Mouse (Mus musculus) spleen, adult 12 weeks (tissue): ENCODE results near the gene Phlpp1.

Source experiments
- DNase-seq: peaks from one replicate; pipeline ENCODE4 v3.0.0; 2022; ENCODE audit warnings: low spot score

Phlpp1 gene

DNA sequence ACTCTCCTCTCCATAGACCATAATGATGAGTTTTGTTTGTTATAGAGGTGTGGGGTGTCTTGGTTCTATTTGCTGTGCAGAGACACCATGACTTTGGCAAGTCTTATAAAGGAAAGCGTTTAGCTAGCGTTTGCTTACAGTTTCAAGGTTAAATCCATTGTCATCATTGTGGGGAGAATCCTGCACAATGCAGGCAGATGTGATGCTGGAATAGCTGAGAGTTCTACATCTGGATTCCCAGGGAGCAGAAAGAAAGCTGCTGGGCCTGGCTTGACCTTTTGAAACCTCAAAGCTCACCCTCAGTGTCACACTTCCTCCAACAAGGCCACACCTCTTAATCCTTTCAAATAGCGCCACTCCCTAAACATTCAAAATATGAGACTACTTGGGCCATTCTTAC lies 7.4 kb upstream of the Phlpp1 start:
- no peak for DNase-seq

DNA sequence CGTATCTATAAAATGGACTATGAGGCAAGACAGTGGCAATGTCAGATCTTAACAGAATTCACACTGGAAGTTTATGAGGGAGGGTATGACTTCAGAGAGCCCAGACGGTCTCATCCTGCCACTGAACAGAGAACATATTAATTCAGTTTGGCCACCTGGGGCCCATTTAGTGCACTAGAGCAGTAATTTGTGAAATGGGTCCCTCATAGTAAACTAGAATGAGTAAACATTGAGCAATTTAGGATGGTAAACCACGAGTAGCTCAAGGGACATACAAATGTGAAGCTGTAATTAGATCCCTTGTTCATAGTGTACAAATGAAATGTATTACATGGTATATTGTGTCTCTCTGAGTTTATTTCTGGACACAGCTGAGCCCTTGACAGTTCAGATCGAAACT lies 3.6 kb upstream of the Phlpp1 start:
- no peak for DNase-seq

DNA sequence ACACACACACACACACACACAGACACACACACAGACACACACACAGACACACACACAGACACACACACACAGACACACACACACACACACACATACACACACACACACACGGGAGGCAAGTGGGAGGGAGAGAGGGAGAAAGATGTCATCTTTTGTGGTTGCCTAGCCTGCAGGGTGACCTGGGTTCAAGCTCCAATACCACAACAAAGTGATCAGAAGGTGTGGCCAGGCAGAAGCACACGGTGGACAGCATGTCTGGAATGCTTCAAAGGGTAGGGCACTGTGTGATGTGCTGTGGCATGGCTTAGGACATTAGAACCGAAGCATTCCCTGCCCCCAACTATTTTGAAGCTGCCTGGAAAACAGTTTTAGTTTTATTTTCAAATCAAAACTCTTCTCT lies 2.8 kb upstream of the Phlpp1 start:
- no peak for DNase-seq

DNA sequence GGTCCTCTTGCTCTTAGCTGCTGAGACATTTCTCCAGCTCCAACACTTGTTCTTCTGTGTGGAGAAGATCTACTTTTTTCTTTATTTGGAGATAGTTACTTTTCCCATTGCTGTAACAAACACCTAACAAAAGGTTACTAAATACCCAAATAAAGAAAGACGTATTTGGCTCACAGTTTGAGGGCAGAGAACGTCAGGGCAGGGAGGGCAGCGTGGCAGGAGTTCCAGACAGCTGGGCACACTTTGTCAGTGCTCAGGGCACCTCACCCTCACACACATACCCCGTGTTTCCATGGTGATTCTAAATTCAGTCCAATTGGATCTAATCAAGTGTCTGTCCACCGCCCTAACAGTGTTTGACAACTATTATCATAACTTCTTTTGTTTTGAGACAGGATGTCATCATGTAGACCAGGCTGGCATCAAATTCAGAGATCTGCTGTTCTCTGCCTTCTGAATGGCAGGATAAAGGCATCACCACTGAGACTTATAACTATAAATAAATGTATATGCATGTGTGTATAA lies 1.7 kb upstream of the Phlpp1 start:
- no peak for DNase-seq

DNA sequence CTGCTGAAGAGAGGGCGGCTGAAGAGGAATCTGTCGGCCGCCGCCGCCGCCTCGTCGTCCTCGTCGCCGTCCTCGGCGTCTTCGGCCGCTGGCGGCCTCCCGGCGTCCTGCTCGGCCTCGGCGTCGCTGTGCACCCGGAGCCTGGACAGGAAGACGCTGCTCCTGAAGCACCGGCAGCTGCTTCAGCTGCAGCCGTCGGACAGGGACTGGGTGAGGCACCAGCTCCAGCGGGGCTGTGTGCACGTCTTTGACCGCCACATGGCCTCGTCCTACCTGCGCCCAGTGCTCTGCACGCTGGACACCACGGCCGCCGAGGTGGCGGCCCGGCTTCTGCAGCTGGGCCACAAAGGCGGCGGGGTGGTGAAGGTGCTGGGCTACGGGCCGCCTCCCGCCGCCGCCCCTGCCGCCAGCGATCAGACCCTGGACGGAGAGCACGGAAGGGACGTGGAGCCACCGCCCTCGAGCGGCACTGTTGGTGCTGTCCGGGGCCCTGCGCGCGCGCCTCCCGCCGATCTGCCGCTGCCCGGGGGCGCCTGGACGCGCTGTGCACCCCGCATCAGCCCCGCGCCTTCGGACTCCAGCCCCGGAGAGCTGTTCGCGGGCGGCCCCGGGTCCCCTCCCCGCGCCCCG lies 864 bp downstream of the Phlpp1 start:
- DNase-seq, result peak; percentile 35

DNA sequence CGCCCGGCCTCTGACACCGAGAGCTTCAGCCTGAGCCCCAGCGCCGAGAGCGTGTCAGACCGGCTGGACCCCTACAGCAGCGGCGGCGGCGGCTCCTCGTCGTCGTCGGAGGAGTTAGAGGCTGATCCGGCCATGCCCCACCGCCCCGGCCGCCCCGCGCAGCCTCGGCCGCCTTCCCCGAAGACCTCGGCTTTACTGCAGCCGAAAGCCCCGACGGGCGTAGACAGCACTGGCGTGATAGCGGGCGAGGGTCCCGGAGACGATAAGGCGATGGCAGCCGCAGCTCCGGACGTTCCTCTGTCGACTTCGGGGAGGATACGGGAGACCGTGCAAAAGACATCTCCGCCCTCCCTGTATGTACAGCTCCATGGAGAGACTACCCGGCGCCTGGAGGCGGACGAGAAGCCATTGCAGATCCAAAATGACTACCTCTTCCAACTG lies 1.4 kb downstream of the Phlpp1 start:
- no peak for DNase-seq

DNA sequence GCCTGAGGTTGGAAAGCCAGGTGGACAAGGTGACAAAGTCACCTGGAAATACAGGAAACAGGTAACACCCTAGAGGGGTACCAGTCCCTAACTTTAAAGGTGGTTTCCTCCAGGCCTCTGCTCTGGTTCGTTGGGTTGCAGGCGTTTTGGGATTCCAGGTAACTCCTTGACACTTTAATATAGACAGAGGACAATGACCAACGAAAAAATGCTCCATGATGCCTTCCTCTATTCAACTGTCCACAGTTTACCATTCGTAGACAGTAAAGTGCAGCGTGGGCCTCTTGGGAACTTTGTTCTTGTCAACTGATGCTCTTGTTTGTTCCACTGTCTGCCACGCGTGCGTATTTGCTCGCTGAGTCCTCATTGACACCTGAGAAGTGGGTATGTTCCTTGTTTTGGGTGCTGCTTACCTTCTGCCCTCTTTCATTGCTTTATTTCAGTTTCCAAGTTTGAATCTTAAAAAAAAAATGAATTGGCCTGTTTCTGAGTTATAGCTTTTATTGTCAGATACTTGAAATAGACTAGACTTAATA lies 2.1 kb downstream of the Phlpp1 start:
- DNase-seq, result no peak

DNA sequence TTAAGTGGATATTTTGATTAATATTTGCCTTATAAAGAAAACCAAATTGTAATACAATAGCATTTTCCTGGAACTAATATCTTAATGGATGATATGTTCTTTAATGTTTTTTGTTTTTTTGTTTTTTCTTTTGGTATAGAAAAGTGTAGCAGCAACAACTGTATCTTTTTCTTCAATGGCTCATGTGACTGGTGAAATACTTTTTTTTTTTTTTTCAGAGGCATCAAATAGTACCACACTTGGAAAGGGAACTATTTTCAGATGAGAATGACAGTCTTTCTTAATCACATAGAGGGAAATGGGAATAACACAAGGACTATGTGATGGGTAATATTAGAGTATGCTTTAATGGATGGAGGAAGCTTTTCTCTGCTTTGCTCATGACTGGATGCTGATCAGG lies 3.0 kb downstream of the Phlpp1 start:
- no peak for DNase-seq

DNA sequence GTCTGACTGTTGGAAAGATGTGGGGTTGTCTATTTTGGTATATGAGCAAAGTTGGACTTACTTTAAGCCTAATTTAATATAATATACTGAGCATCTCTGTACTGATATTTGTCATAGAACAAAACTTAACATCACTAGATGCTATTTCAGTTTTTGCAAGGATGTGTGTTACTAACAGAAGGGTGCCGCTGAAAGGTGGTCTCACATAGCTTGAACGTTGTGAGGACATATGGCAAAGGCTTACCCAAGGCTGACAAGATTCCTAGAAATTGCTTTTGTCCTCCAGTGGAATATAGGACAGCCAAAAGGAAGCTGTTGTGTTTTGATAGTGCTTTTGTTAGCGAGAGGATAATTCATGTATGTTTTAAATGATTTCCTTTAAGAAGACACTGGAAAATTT lies 3.8 kb downstream of the Phlpp1 start:
- DNase-seq, result no peak

DNA sequence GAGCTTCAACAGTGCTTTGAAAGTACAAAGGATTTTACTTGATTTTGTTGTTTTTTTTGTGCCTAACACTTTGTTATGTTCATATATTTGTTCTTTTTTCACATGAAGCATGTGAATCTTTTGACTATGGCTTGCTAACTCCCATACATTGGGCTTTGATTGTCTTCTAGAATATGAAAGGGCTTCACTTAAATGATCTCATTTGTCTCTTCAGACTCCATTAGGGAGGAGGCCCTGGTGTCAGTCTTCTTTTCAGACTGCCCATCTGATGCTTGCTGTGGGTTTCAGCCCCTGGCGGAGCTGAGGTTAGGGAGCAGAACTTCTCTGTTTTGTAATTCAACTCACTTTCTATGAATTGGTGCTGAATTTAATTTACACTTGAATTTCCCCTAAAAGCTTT lies 5.2 kb downstream of the Phlpp1 start:
- no peak for DNase-seq

DNA sequence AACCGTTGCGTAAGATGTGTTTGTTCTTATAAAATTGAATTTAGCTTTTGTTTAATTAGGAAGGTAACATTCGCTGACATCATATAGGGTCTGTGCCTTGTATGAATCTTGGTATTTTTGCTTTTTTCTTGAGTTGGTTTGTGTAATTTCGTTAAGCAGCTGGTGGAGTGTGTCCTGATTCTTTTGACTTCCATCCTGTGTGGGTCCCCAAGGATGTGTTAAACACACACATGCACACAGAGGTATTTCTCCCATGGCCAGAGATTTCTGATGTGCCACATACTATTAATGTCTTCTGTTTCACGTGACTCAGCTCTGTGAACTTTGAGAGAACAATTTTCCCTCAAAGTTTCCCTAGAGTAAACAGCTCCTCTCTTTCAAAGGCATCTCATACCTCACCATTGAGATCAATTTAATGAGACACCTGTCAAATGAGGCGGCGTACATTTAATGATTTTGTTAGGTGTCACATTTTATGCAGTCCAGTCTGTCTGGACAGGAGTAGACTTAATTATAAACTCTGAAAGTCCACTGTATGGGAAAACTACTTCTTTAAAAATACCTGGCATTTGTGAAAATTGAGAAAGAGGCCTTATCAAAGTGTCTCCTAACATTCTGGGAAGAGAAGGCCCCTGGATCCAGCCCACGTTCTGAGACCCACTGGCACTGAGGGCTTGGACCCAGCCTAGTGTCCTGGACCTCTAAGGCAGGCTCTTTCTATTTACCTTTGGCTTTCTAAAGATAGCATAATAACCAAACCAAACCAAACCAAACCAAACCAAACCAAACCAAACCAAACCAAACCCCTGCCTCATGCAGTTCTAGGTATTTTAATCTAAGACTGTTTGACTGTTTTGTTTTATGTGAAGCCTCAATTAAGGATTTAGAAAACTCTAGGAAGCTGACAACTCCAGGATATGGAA lies 6.6 kb downstream of the Phlpp1 start:
- DNase-seq, result no peak

DNA sequence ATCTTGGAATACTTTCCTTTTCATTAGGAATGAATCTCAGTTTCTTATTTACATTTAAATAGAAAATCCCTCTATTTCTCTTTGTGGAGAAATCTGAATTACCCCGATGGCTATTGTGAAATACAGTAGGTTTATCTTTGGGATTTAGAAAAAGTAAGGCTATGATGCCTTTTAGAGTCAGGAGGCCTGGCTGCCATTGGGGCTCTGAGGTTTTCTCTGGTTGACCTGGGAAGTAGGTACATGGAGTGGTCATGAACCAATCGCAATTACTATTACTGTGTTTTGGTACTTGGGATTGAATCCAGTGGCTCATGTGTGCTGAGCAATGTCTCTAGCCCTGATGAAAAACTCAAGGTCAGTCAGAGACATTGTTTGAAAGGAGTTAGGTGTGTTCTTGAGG lies 12.1 kb downstream of the Phlpp1 start:
- no peak for DNase-seq

DNA sequence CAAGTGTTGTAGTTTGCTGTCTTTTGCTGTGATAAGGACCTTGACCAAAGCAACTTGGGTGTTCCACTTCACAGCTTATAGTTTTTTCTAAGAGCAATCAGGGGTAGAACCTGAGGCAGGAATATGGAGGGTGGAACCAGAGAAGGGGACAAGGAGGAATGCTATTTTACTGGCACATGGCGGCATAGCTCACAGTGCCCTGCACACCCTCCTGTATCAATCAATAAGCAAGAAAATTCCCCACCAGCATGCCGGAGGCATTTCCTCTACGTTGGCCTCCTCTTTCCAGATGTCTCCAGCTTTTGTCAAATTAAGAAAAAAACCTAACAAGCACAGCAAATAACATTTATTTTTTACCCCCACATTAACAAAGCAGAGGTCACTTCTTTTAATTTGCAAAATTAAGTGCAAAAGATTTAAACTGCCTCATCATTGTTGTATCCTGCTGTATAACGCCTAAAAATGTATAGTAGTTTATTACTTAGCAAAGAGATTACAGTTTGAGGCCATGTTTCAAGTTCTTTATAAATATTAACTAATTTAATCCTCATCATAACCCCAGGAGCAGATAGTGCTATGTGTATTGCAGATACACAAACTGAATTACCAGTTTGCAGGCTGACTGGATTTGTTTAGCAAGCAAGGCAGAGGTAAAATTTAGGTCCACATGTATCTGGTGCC lies 13.4 kb downstream of the Phlpp1 start:
- no peak for DNase-seq

DNA sequence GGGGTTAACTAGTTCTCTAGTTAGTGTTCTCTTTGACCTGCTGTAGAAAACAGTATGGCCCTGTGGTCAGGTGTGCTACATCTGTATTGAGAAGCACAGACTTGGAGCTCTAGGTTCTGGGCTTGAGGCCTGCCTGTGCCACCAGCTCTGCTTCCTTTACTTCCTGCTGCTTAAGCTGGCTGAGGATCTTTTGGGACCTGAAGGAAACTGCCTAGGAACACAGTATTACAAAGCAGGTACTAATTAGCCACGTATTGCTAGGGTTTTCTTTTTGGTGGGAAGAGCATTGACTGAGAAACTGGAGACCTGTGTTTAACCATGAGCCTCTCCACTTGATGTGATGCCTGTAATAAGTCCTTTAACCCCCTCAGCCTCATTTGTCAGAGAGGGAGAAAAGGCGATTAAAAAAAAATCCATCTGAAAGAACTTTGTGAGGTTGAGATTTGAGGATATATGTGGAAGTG lies 13.9 kb downstream of the Phlpp1 start:
- DNase-seq, result no peak

DNA sequence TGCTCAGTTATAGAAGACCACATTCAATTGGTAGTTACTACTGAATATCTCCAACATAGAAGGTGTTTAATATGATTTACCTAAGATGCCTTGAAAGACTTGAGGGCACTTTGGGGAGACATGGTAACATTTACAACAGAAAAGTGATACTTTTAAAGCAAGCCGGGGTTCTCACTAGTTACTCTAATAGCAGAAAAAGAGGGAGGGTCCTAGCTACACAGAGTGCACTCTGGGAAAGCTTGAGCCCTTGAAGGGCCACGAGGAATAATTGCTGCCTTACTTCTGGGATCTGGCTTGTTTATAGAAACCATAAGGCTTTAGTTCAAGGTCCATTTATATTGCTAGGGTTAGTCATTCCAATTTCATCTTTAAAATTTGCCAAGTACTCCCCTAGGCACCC lies 14.5 kb downstream of the Phlpp1 start:
- no peak for DNase-seq

DNA sequence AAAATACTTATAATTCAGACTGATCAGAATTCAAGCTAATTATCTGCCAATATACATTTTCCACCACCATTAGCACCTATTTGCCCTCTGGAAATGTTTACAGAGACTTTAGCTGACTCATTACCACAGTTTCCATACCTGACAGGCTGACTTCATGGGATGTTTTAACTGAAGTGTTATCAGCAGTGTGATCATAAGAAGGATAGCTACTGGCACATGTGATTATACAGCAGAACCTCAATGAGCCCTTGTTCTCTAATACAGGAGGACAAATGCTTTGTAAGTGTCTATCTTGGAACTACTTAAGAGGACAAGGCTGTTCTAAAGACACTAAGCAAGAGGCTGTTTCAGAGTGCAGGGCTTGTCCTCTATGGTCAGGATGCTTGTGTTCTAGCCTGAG lies 15.9 kb downstream of the Phlpp1 start:
- no peak for DNase-seq

DNA sequence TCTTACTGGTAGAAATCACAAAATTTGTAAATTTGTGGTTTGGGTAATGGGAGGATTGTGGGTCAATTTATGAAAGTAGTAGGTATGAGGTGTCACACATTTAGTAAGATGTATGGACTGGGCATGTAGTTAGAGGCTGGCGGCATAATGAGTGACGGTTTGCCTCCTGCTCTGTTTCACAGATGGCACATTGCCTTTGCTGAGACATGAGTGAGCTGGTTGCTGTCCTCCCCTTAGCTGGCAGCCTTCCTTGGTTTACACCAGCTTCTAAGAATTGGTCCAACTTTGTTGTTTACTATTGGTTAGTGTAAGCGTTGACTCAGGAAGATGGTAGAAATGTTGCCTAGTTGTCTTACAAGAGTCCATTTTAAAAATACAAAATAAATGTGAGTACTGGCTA lies 17.2 kb downstream of the Phlpp1 start:
- no peak for DNase-seq

DNA sequence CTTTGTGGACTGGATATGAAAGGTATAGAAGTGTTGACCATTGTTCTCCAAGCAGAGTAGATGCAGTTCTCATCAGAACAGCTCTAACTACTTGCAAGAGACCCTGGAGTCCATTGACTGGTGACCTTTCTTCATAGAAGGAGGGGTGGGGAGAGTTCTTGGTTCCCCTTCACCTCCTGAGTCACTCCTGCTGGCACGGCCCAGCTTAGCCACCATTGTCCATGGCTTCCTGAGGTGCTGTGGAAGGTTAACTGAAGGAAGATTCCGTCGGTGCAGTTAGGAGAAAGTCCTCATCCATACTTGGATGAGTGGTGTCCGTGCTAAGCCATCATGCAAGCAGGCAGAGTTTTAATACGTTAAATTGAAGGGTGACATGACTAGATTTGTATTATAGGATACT lies 17.8 kb downstream of the Phlpp1 start:
- no peak for DNase-seq

DNA sequence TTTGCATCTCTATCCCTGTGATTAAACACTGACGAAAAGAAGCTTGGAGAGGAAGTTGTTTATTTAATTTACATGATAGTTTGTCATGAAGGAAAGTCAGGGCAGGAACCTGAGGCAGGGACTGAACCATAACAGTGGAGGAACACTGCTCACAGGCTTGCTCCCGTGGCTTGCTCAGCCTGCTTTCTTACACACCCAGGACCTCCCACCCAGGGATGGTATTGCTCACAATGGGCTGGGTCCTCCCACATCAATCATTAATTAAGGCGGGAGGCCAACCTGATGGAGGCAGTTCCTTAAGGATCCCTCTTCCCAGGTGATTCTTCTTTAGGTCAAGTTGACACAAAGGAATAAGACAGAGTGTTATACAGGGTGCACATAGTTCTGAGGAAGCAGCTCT lies 19.1 kb downstream of the Phlpp1 start:
- no peak for DNase-seq

DNA sequence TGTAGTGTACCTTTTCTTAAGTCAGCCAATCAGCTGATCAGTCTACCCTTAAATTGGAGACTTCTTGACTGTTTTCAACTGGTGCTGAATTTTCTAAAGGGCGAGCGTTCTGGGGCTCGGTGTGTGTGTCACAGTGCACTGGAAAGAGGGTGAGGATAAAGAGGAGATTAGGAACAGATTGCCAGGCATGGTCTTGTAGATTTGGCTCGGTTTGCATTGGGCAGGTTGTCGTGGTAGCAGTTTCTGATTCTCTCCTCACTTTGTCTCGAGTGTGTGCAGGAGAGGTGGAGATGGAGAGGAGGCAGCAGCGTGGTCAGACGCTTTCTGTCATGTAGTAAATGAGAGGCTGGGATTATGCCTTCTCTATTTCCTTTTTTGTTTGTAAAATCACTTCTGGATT lies 20.3 kb downstream of the Phlpp1 start:
- no peak for DNase-seq

DNA sequence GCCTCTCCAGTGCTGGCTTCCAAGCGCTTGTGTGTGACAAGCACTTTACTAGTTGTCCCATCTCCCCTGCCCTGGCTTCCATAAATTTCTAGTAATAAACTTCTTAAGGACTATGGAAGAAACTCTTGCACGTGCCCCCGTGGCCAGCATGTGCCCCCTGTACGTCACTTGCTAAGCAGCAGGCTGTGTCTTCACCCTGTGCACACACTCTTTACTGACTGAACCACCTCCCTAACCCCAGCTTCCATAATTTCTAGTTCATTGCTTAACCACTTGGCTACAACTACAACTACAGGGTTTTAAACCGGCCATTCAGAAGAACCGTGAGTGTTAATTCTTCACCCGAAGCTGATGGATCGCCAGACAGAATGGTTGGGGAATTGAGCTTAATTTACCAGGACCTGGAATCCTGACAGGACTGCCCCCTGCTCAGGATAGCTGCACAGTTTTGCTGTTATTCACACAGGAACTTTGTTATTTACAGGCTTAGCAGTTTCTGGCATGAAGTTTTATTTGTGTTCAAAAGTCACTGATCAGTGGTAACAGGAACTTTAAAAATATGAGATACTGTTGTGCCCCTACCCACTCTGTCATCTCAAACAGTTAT lies 21.4 kb downstream of the Phlpp1 start:
- no peak for DNase-seq

DNA sequence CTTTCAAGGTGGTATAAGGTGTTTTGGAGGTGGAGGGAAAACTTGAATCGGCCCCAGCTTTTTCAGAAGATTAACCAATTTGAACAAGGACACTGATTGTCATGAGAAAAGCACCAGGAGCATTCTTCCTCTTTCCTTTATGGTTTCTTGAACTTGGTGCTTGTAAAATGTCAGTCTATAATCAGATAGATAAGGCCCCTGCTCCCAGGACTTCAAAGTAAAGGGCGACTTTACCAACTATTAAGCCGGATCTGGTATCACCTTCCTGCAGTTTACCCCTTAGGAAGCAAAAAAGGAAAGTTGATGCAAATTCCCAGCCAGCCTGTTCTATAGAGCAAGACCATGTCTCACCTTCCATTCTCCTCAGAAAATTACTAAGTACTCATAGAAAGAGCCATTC lies 21.9 kb downstream of the Phlpp1 start:
- DNase-seq, result no peak
